Mouse (Mus musculus): ENCODE measurements at regions not wholly inside any gene's neighbourhood (a gene's known extent, or its start where the extent isn't known, plus 50 kb on each side); places are given as distances from the start of the nearest gene placed in this dataset.
A peak's percentile ranks its signal among the peaks of the same experiment; 100 is the strongest.

DNA sequence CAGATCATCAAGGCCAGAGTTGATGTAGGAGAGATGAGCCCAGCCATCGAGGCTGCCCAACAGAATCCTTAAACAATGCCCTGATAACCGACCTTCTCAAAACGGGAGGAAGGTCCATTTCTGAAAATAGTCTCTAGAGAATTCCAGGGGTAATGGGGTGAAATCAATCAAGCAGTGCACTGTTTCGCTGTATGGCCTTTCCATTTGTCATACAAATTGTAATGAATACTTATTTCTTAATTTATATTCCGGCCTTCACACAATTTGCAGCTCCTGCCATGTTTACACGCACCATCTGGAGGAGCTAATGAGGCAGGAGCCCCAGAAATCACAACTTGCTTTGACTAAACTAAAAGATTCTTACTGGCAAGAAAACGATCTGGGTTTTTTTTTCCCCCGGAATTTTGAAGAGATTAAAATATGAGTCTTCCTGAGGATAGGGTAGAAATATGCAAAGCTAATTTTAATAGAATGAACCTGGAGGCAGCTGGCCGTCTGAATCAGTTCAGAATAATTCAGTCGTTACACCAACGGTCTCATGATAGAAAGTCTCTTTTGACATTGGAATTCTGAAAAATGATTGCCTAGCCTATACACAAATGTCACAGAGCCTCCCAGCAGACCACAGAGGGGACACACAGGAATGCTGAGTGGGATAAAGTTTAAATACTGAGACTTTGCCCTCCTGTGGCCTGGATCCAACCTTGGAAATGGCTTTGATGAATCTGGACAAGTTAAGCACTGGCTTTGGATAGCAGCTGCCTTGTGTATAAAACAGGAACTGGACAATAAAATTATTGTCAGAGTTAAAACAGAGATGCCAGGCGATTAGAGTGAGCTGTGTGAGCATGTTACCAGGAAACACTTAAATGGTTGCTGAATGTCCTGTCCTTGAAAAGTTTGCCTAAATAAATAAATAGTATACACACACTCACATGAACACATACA is 115.0 kb upstream of the Frem1 start:
- no peak overlapping the region for H3K27ac ChIP-seq
- no peak overlapping the region for H3K9ac ChIP-seq
- H3K4me1 ChIP-seq (replicated peaks): no peaks in the 10 kb centered on the region
- no peaks in the 10 kb centered on the region for H3K9me3 ChIP-seq (replicated peaks)
- no peak for ATAC-seq (replicated peaks; ENCODE audit: insufficient number of reproducible peaks, insufficient read depth, low FRiP score, low read depth)
- no peak overlapping the region for H3K4me3 ChIP-seq
- WGBS: 65% methylated on average over 12 of the region's 12 CpGs
- no peaks in the 10 kb centered on the region for H3K27me3 ChIP-seq
- H3K36me3 ChIP-seq: no peaks in the 10 kb centered on the region
- no peak overlapping the region for H3K4me2 ChIP-seq

DNA sequence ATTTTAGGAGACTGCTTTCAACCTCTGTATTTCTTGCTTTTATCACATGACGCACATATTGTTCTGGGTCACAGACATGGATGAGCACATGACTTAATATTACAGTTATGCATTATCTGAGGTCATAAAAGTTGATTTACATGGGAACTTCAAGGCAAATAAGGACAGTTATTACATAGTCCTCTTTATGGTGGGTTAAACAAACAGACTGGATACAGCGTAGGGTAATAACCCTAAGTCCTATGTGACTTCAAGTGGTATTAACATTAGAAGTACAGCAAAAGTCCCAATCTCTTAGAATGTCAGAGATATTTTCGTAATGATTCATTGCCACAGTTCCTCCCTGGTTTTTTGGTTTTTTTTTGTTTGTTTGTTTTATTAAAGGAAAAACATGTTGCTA is 94.6 kb upstream of the Frem1 start:
- WGBS: 86% methylated on average over 3 of the region's 3 CpGs
- Histone ChIP-seq H3K27me3 (no peaks in the 10 kb centered on the region), H3K36me3 (no peaks in the 10 kb centered on the region), H3K27ac (no peak overlapping the region), H3K4me2 (no peak overlapping the region), H3K4me3 (no peak overlapping the region), H3K9ac (no peak overlapping the region), H3K9me3 (replicated peaks) (no peaks in the 10 kb centered on the region), H3K4me1 (replicated peaks) (no peaks in the 10 kb centered on the region; the same call in 1 of the 2 replicates)
- no peak for ATAC-seq (replicated peaks; ENCODE audit: insufficient number of reproducible peaks, insufficient read depth, low FRiP score, low read depth)

GRCm38 (mm10) chr4:83145738-83146217 is 93.6 kb upstream of the Frem1 start:
- Histone ChIP-seq H3K27me3 (no peaks in the 10 kb centered on the region), H3K36me3 (no peaks in the 10 kb centered on the region), H3K4me1 (replicated peaks) (no peaks in the 10 kb centered on the region; the same call in 1 of the 2 replicates), H3K9me3 (replicated peaks) (no peaks in the 10 kb centered on the region), H3K4me2 (no peak overlapping the region), H3K27ac (no peak overlapping the region), H3K4me3 (no peak overlapping the region), H3K9ac (no peak overlapping the region)
- ATAC-seq (replicated peaks; ENCODE audit: insufficient number of reproducible peaks, insufficient read depth, low FRiP score, low read depth): 0 out of 2 replicates have a peak, but pooled peaks have one; percentile 50
- WGBS: 14% methylated on average over 8 of the region's 8 CpGs

- 51% methylated on average over 11 of the region's 11 CpGs for WGBS
- Histone ChIP-seq H3K9ac (no peak overlapping the region), H3K4me2 (no peak overlapping the region), H3K36me3 (no peaks in the 10 kb centered on the region), H3K27me3 (no peaks in the 10 kb centered on the region), H3K4me3 (no peak overlapping the region), H3K9me3 (replicated peaks) (no peaks in the 10 kb centered on the region), H3K27ac (peak overlapping the region; percentile 2; the same call in 1 of the 2 replicates), H3K4me1 (replicated peaks) (no peaks in the 10 kb centered on the region; the same call in 1 of the 2 replicates)
- no peak for ATAC-seq (replicated peaks; ENCODE audit: insufficient number of reproducible peaks, insufficient read depth, low FRiP score, low read depth)
Observed at GRCm38 (mm10) chr4:83144781-83145517, 92.8 kb upstream of the Frem1 start.

- ATAC-seq (replicated peaks; ENCODE audit: insufficient number of reproducible peaks, insufficient read depth, low FRiP score, low read depth): no peak
- H3K4me2 ChIP-seq: no peak overlapping the region
- no peaks in the 10 kb centered on the region for H3K27me3 ChIP-seq
- H3K9ac ChIP-seq: no peak overlapping the region
- no peaks in the 10 kb centered on the region for H3K36me3 ChIP-seq
- H3K27ac ChIP-seq: no peak overlapping the region
- WGBS: 40% methylated on average over 5 of the region's 5 CpGs
- H3K4me1 ChIP-seq (replicated peaks): no peaks in the 10 kb centered on the region; the same call in 1 of the 2 replicates
- no peak overlapping the region for H3K4me3 ChIP-seq
- H3K9me3 ChIP-seq (replicated peaks): no peaks in the 10 kb centered on the region
Observed at GRCm38 (mm10) chr4:83141736-83142135, 89.6 kb upstream of the Frem1 start.

DNA sequence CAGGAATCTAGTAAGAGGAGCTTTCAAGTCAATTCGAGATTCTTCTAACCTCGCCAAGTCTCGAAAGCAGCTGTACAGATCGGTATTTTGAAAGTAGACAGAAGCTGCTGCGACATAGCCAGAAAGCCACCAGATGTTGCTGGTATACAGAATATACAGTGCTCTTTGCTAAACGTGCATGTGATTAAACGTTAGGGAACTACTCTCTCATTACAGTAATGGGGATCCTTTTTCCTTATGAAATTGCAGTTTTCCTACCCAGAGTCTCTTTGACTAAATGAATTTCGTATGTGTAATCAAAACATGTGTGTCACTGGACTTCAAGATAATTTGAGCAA is 70.5 kb upstream of the Frem1 start:
- 78% methylated on average over 8 of the region's 8 CpGs for WGBS
- Histone ChIP-seq H3K36me3 (no peaks in the 10 kb centered on the region), H3K4me3 (no peak overlapping the region), H3K27me3 (no peaks in the 10 kb centered on the region), H3K4me2 (no peak overlapping the region), H3K9me3 (replicated peaks) (no peaks in the 10 kb centered on the region), H3K4me1 (replicated peaks) (no peaks in the 10 kb centered on the region), H3K27ac (no peak overlapping the region), H3K9ac (no peak overlapping the region)
- ATAC-seq (replicated peaks; ENCODE audit: insufficient number of reproducible peaks, insufficient read depth, low FRiP score, low read depth): no peak

GRCm38 (mm10) chr4:83122003-83122667 is 70.0 kb upstream of the Frem1 start:
- WGBS: 71% methylated on average over 6 of the region's 6 CpGs
- H3K4me3 ChIP-seq: no peak overlapping the region

GRCm38 (mm10) chr4:83108659-83108967 is 56.5 kb upstream of the Frem1 start:
- 51% methylated on average over 3 of the region's 3 CpGs for WGBS
- no peak overlapping the region for H3K27ac ChIP-seq
- no peaks in the 10 kb centered on the region for H3K9me3 ChIP-seq (replicated peaks)
- H3K36me3 ChIP-seq: no peaks in the 10 kb centered on the region
- H3K4me1 ChIP-seq (replicated peaks): peaks cover 12% of the 10 kb centered on the region
- H3K4me3 ChIP-seq: no peak overlapping the region
- H3K9ac ChIP-seq: no peak overlapping the region
- H3K4me2 ChIP-seq: no peak overlapping the region
- no peak for ATAC-seq (replicated peaks; ENCODE audit: insufficient number of reproducible peaks, insufficient read depth, low FRiP score, low read depth)
- no peaks in the 10 kb centered on the region for H3K27me3 ChIP-seq

More at GRCm38 (mm10) chr4:83122003-83122667, 70.0 kb upstream of the Frem1 start:
- Histone ChIP-seq H3K4me1 (replicated peaks) (no peaks in the 10 kb centered on the region), H3K4me2 (no peak overlapping the region), H3K27me3 (no peaks in the 10 kb centered on the region), H3K27ac (no peak overlapping the region), H3K9ac (no peak overlapping the region), H3K9me3 (replicated peaks) (no peaks in the 10 kb centered on the region), H3K36me3 (no peaks in the 10 kb centered on the region)
- no peak for ATAC-seq (replicated peaks; ENCODE audit: insufficient number of reproducible peaks, insufficient read depth, low FRiP score, low read depth)

DNA sequence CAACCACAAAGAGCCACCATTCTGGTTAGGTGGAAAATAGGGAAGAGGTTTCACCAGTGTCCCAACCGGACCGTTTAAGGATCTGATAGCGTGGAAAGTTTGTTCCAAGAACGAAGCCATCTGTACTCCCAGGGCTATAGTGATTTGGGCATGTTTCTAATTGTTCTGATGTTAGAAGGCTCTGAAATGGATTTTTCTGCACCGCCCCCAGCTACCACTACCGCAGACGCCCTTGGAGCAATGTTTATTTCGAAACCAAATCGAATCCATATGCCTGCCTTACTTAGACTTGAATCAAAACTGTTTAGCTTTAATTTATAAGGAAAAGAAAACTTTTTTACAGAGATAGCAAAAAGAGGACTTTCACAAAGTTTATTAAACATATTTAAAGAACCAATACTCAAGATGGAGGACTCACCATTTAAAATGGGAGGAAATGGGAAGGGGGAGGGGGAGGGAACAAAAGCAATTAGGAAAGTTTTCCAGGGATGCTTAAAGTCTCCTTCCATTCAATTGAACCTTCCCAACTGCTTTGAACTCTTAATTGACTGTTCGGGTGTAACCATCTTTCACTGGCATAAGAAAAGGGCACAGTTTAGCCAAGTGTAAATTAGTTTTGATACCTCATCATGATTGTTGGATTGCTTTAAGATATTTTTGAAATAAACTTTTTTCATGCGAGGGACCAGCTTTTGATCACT is 56.0 kb upstream of the Frem1 start:
- Histone ChIP-seq H3K4me1 (replicated peaks) (peaks cover 12% of the 10 kb centered on the region), H3K27me3 (no peaks in the 10 kb centered on the region), H3K4me3 (no peak overlapping the region), H3K4me2 (no peak overlapping the region), H3K9ac (no peak overlapping the region), H3K9me3 (replicated peaks) (no peaks in the 10 kb centered on the region), H3K27ac (0 out of 2 replicates have a peak overlapping the region, but pooled peaks have one; percentile 12), H3K36me3 (no peaks in the 10 kb centered on the region)
- 80% methylated on average over 11 of the region's 11 CpGs for WGBS
- ATAC-seq (replicated peaks; ENCODE audit: insufficient number of reproducible peaks, insufficient read depth, low FRiP score, low read depth): no peak

GRCm38 (mm10) chr4:83107161-83107560 is 55.0 kb upstream of the Frem1 start:
- Histone ChIP-seq H3K36me3 (no peaks in the 10 kb centered on the region), H3K27ac (0 out of 2 replicates have a peak overlapping the region, but pooled peaks have one; percentile 3), H3K4me3 (no peak overlapping the region), H3K9ac (no peak overlapping the region), H3K4me2 (no peak overlapping the region), H3K9me3 (replicated peaks) (no peaks in the 10 kb centered on the region), H3K4me1 (replicated peaks) (peaks cover 12% of the 10 kb centered on the region), H3K27me3 (no peaks in the 10 kb centered on the region)
- WGBS: 24% methylated on average over 2 of the region's 2 CpGs
- ATAC-seq (replicated peaks; ENCODE audit: insufficient number of reproducible peaks, insufficient read depth, low FRiP score, low read depth): no peak
